Mouse (Mus musculus) limb, embryonic 13.5 days (tissue): ENCODE data around the gene Slc47a1. TPM values are rescaled to one million over a fixed set of nuclear protein-coding genes. Genes with fewer than 3 reads are reported as not detected.
"Not testable (repeated sequence)": the region's sequence is repeated elsewhere in the genome, so short reads cannot be mapped to it uniquely, and the experiment has no call there.

Experiments
- ATAC-seq: fragments of 200-750 bp; cut with Nextera tagmentation; 2 replicates; pipeline ENCODE4 v1.8.0; 2017; ENCODE audit warnings: low read depth, moderate number of reproducible peaks, moderate TSS enrichment; ENCODE audit not compliant: low FRiP score
- H3K27ac ChIP-seq: fragments of 300-500 bp; sonication (generic); 2 replicates; pipeline ENCODE4 v1.5.1; 2015; ENCODE audit warnings: inconsistent platforms, mild to moderate bottlenecking, moderate library complexity
- H3K27me3 ChIP-seq: fragments of 300-500 bp; sonication (generic); 2 replicates; pipeline ENCODE4 v1.6.1; 2015; ENCODE audit warnings: mild to moderate bottlenecking, inconsistent platforms
- H3K36me3 ChIP-seq: fragments of 300-500 bp; sonication (generic); 2 replicates; pipeline ENCODE4 v1.6.1; 2015; ENCODE audit warnings: inconsistent platforms, mild to moderate bottlenecking, moderate library complexity
- H3K4me1 ChIP-seq: fragments of 300-500 bp; sonication (generic); 2 replicates; pipeline ENCODE4 v1.6.1; 2015; ENCODE audit warnings: inconsistent platforms
- H3K4me2 ChIP-seq: fragments of 300-500 bp; sonication (generic); replicated peaks from 2 replicates; pipeline ENCODE4 v1.6.1; 2015; ENCODE audit warnings: inconsistent platforms, mild to moderate bottlenecking, moderate library complexity
- H3K4me3 ChIP-seq: fragments of 300-500 bp; sonication (generic); 2 replicates; pipeline ENCODE4 v1.5.1; 2015; ENCODE audit warnings: moderate library complexity, mild to moderate bottlenecking, inconsistent platforms
- H3K9ac ChIP-seq: fragments of 300-500 bp; sonication (generic); 2 replicates; pipeline ENCODE4 v1.6.1; 2015; ENCODE audit warnings: mild to moderate bottlenecking, inconsistent platforms
- H3K9me3 ChIP-seq: fragments of 300-500 bp; sonication (generic); 2 replicates; pipeline ENCODE4 v1.6.1; 2016; ENCODE audit warnings: inconsistent platforms
- WGBS: fragments of 180-500 bp; shearing (Covaris S2); methylation state at CpG from one replicate; pipeline ENCODE4 v1.1.7; 2015; 5-methylcytosine and 5-hydroxymethylcytosine counted together
- polyA plus RNA-seq: library from polyadenylated mRNA; unstranded; fragments of >200 nt; fragmentation: Nextera tagmentation; extraction: Ambion mirVana; gene quantifications from 2 replicates; pipeline ENCODE4 v1.2.1, GENCODE M21; 2015

Gene Slc47a1
- polyA plus RNA-seq, 1 experiment from 2014 or later: 0.36 TPM

GRCm38 (mm10) chr11:61307795-61308194 is 70.3 kb downstream of the Slc47a1 start:
- Histone ChIP-seq H3K4me2 (no peak overlapping the region), H3K9me3 (0 out of 2 replicates have a peak, but pooled peaks cover 9% of the 10 kb centered on the region), H3K9ac (no peak overlapping the region), H3K27me3 (no peaks in the 10 kb centered on the region), H3K4me3 (no peak overlapping the region), H3K4me1 (0 out of 2 replicates have a peak, but pooled peaks cover 7% of the 10 kb centered on the region), H3K36me3 (no peaks in the 10 kb centered on the region), H3K27ac (no peak overlapping the region)
- no peak for ATAC-seq
- 38% methylated on average over 7 of the region's 7 CpGs for WGBS

DNA sequence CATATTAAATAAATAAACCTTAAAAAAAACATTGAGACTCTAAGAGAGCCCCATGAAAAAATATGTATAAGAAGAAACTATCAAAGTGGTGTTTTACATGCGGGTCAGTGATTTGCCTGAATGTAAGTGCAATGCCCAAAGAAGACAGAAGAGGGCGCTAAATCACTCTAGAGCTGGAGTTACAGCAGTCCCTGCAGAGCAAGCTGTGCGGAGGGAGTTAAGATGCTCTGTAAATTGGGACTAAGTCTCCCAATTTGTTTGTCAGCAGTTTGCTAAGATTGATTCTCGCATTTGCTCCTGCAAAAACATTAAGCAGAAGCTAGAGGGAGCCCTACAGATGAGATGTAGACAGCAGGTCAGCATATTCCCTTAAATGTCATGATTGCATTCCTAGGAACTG is 72.8 kb downstream of the Slc47a1 start:
- Histone ChIP-seq H3K4me1 (peaks cover 10% of the 10 kb centered on the region; the same call in 1 of the 2 replicates), H3K27me3 (no peaks in the 10 kb centered on the region), H3K4me3 (no peak overlapping the region), H3K9ac (no peak overlapping the region), H3K9me3 (0 out of 2 replicates have a peak, but pooled peaks cover 9% of the 10 kb centered on the region), H3K36me3 (no peaks in the 10 kb centered on the region), H3K27ac (no peak overlapping the region), H3K4me2 (no peak overlapping the region)
- 82% methylated on average over 4 of the region's 4 CpGs for WGBS
- no peak for ATAC-seq

- not testable (repeated sequence) for H3K9me3 ChIP-seq, H3K4me3 ChIP-seq, H3K4me2 ChIP-seq, H3K27ac ChIP-seq, H3K4me1 ChIP-seq, ATAC-seq, H3K36me3 ChIP-seq, H3K27me3 ChIP-seq, H3K9ac ChIP-seq
- WGBS: 96% methylated on average over 6 of the region's 10 CpGs
Measured at GRCm38 (mm10) chr11:61304535-61304934, 73.6 kb downstream of the Slc47a1 start.

DNA sequence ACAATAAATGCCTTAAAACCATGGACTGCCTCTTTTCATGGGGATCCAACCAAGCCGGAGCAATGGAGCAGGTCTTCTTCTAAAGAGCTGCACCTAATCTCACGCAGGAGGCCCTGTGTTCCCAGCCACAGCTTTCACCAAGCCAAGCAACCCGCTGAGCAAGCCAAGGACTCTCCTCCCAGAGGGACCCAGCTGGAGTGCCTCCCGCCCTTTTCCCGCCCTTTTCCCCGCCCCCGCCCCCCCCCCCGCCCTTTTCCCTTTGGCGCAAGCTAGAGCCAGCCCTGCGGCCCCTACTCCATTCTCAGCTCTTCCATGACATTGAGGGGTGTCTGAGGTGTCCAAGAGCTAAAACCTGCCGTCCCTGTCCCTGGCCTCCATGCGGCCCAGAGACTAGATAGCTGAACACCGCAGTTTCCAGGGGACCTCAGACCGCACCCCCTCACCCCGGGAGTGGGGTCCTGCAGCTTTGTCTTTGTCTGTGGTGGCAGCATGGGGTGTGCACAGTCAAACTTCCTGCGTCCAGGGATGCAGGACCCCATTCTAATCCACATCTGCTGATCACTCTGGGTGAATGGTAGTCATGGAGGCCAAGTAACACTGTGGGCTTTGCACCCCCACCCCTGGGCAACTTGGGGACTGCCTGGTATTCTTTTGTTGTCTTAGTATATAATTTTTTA is 77.3 kb downstream of the Slc47a1 start:
- H3K36me3 ChIP-seq: no peaks in the 10 kb centered on the region
- H3K27ac ChIP-seq: no peak overlapping the region
- H3K4me1 ChIP-seq: peaks cover 7% of the 10 kb centered on the region; the same call in 1 of the 2 replicates
- ATAC-seq: no peak
- H3K4me3 ChIP-seq: no peak overlapping the region
- no peaks in the 10 kb centered on the region for H3K27me3 ChIP-seq
- H3K4me2 ChIP-seq: peak overlapping the region; percentile 40
- H3K9ac ChIP-seq: no peak overlapping the region
- H3K9me3 ChIP-seq: 0 out of 2 replicates have a peak, but pooled peaks cover 9% of the 10 kb centered on the region
- WGBS: 41% methylated on average over 11 of the region's 16 CpGs

GRCm38 (mm10) chr11:61300205-61300604 is 77.9 kb downstream of the Slc47a1 start:
- H3K27ac ChIP-seq: no peak overlapping the region
- H3K9ac ChIP-seq: no peak overlapping the region
- ATAC-seq: no peak
- no peaks in the 10 kb centered on the region for H3K27me3 ChIP-seq
- H3K4me2 ChIP-seq: no peak overlapping the region
- H3K4me1 ChIP-seq: peaks cover 7% of the 10 kb centered on the region; the same call in 1 of the 2 replicates
- WGBS: 59% methylated on average over 3 of the region's 3 CpGs
- H3K9me3 ChIP-seq: 0 out of 2 replicates have a peak, but pooled peaks cover 2% of the 10 kb centered on the region
- H3K4me3 ChIP-seq: no peak overlapping the region
- H3K36me3 ChIP-seq: no peaks in the 10 kb centered on the region

DNA sequence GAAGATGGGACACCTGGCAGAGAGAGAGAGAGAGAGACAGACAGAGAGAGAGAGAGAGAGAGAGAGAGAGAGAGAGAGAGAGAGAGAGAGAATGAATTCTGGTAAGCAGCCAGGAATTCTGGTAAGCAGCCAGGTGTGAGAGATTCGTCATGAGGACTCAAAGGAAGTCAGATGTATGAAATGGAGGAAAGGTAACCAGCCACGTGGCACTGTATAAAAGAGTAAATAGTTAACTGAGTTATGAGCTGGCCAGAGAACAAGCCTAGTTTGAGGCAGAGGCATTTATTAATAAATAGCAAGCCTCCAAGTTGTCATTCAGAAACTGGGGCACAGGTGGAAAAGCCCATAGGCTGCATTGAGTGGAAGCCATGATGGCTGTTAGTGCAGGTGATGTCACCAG is 80.2 kb downstream of the Slc47a1 start:
- no peak overlapping the region for H3K4me2 ChIP-seq
- no peaks in the 10 kb centered on the region for H3K27me3 ChIP-seq
- H3K4me3 ChIP-seq: no peak overlapping the region
- no peak overlapping the region for H3K27ac ChIP-seq
- 68% methylated on average over 2 of the region's 2 CpGs for WGBS
- no peaks in the 10 kb centered on the region for H3K9me3 ChIP-seq
- ATAC-seq: no peak
- H3K9ac ChIP-seq: no peak overlapping the region
- no peaks in the 10 kb centered on the region for H3K36me3 ChIP-seq
- peaks cover 7% of the 10 kb centered on the region; the same call in 1 of the 2 replicates for H3K4me1 ChIP-seq

DNA sequence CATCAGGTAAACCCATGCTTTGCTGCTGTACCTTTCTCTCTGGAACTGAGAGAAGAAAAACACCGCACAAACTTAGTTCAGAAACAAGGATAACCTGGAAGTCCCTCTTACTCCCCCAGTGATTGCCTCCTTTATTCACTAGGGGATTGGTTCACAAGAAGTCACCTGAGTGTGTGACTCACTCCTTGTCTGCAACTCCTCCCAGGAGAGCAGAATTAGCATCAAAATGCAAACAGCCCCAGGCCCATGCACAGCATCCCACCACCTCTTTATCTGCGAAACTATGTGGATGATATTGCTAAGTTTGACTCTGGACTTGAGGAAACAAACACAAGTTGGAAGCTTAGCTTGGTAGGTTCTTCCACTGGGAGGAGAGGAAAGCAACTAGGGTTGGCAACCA is 80.8 kb downstream of the Slc47a1 start:
- Histone ChIP-seq H3K27me3 (no peaks in the 10 kb centered on the region), H3K27ac (no peak overlapping the region), H3K9ac (no peak overlapping the region), H3K36me3 (no peaks in the 10 kb centered on the region), H3K9me3 (no peaks in the 10 kb centered on the region), H3K4me2 (no peak overlapping the region), H3K4me3 (no peak overlapping the region), H3K4me1 (peaks cover 7% of the 10 kb centered on the region; the same call in 1 of the 2 replicates)
- WGBS: 76% methylated on average over 2 of the region's 2 CpGs
- no peak for ATAC-seq

DNA sequence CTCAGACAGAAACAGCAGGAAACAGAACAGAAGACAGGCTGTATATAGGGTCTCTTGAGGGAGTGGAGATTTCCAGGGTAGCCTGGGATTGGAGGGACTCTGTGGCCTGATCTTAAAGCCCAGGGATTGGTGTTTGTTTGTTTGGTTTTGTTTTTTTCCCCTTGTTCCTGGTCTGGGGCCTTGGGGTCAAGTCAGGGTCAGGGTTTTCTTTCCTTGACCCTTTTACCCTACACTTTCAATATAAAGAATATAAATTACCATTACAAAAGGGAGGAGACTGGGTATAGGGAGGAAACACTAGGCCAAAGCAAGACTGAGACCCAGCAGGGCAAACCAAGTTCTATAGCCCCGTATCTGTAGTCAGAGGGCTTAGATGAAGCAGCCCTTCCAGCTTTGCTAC is 81.6 kb downstream of the Slc47a1 start:
- Histone ChIP-seq H3K36me3 (no peaks in the 10 kb centered on the region), H3K9ac (no peak overlapping the region), H3K4me1 (peaks cover 7% of the 10 kb centered on the region; the same call in 1 of the 2 replicates), H3K4me2 (no peak overlapping the region), H3K9me3 (no peaks in the 10 kb centered on the region), H3K27ac (no peak overlapping the region), H3K4me3 (no peak overlapping the region), H3K27me3 (no peaks in the 10 kb centered on the region)
- WGBS: 74% methylated on average over 1 of the region's 1 CpGs
- no peak for ATAC-seq

- Histone ChIP-seq H3K9ac (no peak overlapping the region), H3K4me3 (no peak overlapping the region), H3K4me1 (0 out of 2 replicates have a peak, but pooled peaks cover 1% of the 10 kb centered on the region), H3K4me2 (no peak overlapping the region), H3K27me3 (no peaks in the 10 kb centered on the region), H3K27ac (no peak overlapping the region), H3K9me3 (no peaks in the 10 kb centered on the region), H3K36me3 (no peaks in the 10 kb centered on the region)
- 91% methylated on average over 2 of the region's 2 CpGs for WGBS
- no peak for ATAC-seq
Measured at GRCm38 (mm10) chr11:61295556-61295955, 82.6 kb downstream of the Slc47a1 start.

DNA sequence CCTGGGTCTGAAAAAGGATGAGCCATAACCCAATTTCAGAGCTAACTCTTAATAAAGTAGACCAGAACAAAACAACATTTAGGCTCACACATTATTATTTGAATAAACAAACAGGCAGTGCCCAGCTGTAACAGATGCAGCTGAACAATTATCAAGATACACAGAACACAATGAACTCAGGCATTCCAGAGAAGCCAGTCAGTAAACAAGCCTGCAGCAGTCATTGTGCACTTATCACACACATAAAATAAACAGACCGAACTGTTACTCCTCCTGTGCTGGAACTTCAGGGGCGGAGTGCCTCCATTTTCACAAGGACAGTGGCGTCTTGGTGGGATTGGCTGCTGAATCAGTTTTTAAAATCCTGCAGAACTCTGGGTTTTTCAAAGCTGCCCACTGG is 83.7 kb downstream of the Slc47a1 start:
- H3K27ac ChIP-seq: no peak overlapping the region
- 86% methylated on average over 3 of the region's 3 CpGs for WGBS
- no peak overlapping the region for H3K4me3 ChIP-seq
- no peak for ATAC-seq
- H3K27me3 ChIP-seq: no peaks in the 10 kb centered on the region
- no peaks in the 10 kb centered on the region for H3K9me3 ChIP-seq
- no peaks in the 10 kb centered on the region for H3K4me1 ChIP-seq
- no peaks in the 10 kb centered on the region for H3K36me3 ChIP-seq
- no peak overlapping the region for H3K4me2 ChIP-seq
- no peak overlapping the region for H3K9ac ChIP-seq
